Mouse (Mus musculus) spleen, postnatal 14 days (tissue): Measurements from ENCODE around the gene Gpr174.
"Not testable (repeated sequence)": the region's sequence is repeated elsewhere in the genome, so short reads cannot be mapped to it uniquely, and the experiment has no call there.

Source experiments
- DNase-seq, 2 experiments: peaks; one replicate each; pipeline ENCODE4 v3.0.0; 2021 to 2022; ENCODE audit warnings: low spot score in 2 of 2

The Gpr174 gene

GRCm38 (mm10) chrX:107255486-107256227 is at the start of gene Gpr174:
TSS of gene Gpr174 (plus strand) at chrX:107255878.
- no peak for DNase-seq

- DNase-seq = no peak
These were observed 38.0 kb upstream of the Gpr174 start for GRCm38 (mm10) chrX:107217577-107218090.

DNA sequence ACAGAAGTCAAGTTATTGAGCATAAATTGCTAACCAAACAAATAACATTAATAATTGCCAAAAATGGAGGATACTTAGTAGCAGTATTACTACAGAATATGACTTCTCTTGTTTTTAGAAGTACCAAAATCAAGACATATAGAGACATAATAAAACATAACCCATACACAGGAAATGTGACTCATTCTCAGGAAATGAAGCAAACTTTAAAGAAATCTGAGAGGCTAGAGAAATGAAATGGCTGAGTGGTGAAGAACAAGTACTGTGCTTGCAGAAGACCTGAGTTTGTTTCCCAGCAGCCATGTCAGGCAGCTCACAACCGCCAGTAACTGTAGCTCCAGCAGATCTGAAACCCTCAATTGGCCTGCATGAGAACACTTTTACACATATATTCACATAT is 30.8 kb upstream of the Gpr174 start:
- no peak for DNase-seq

GRCm38 (mm10) chrX:107231214-107231613 is 24.5 kb upstream of the Gpr174 start:
- DNase-seq = no peak

GRCm38 (mm10) chrX:107234655-107235054 is 21.0 kb upstream of the Gpr174 start:
- DNase-seq = no peak

- DNase-seq = no peak
These were observed 19.2 kb upstream of the Gpr174 start for GRCm38 (mm10) chrX:107236461-107236860.

GRCm38 (mm10) chrX:107250390-107250789 is 5.3 kb upstream of the Gpr174 start:
- no peak for DNase-seq

- no peak for DNase-seq
These were observed 8.9 kb downstream of the Gpr174 start for GRCm38 (mm10) chrX:107264619-107265018.

DNA sequence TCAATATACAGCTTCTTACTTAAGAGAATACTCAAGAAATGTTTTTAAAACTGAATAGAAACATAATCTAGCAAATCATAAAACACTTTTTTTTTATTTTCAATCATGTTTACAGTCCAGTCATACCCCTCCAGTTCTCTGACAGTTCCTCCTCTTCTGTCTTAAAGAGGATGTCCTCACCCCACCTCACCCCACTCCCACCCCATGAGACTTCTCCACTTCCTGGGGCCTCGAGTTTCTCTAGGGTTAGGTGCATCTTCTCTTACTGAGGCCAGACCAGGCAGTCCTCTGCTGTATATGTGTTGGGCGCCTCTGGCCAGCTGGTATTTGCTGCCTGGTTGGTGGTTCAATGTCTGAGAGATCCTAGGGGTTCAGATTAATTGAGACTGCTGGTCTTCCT is 21.9 kb downstream of the Gpr174 start:
- DNase-seq = no peak

- no peak for DNase-seq
These were observed 28.5 kb downstream of the Gpr174 start for GRCm38 (mm10) chrX:107284211-107284610.

DNA sequence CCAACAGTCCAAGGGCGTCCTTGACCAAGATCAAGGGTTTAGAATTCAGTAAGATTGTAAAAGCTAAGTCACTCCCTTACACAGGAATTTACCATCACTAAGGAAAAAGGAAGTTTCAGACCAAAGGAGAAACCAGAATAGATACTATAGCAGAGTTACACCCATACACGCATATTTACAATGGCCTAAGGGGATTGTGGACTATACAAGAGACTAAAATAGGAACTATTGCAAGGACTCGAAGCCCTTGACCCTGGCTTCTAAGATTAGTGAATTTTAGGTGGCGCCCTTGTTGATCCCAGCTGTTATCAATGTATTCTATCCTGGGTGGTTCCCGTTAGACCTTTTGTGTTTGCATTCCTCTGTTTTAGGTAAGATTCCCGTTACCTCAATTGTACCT is 42.2 kb downstream of the Gpr174 start:
- DNase-seq = not testable (repeated sequence)

- no peak for DNase-seq
These were observed 43.1 kb downstream of the Gpr174 start for GRCm38 (mm10) chrX:107298761-107299160.

- DNase-seq = no peak
These were observed 50.8 kb downstream of the Gpr174 start for GRCm38 (mm10) chrX:107306492-107306891.

DNA sequence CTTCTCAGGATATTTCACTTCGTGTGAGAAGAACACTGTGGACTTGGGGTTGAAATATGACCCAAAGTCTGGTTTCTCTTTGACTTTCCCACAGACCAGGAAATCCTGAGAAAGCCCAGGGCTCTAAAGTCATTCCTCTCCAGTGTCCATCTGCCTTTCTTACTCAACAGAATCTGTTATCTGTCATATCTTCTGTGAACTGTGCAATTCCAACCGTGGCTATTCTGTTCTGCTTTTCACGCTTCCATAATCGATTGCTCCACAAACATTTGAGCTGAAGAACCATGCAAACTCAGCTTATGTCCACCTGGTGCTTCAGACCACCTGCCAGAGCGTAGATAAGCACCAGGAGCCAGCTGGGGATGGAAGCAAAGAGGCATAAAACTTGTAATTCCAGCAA is 56.9 kb downstream of the Gpr174 start:
- DNase-seq = no peak

DNA sequence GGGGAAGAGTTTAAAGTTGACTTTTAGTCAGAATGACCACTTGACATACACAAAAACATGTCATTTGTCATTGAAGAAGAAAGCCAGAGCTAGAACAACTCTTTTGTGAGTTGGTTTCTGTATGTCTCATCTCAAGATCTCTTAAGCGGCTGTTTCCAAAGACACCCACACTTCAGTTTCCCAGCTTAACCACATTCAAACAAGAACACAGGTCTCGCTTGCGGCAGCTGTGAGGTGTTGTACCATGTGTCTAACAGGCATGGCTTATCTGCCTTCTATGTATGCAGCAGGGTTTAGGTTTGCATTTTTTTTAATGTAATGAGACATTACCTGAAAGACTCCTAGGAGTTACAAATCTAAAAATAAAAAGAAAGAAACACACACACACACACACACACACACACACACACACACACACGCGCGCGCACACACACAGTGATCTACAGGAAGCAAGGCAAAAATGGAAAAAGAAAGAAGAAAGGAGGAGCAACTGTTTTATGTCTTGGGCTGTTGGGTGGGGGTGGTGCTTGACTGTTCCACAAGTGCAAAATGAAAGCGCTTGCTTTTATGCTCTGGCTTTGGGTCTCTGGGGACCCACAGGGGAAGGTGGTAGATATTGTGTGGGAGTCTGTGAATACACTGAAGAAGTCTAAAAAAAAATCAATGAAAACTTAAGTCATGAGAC is 70.2 kb downstream of the Gpr174 start:
- peak in 1 of 2 experiments; percentile 18 for DNase-seq

- no peak for DNase-seq
These were observed 74.2 kb downstream of the Gpr174 start for GRCm38 (mm10) chrX:107329849-107330248.

- no peak for DNase-seq
These were observed 80.9 kb downstream of the Gpr174 start for GRCm38 (mm10) chrX:107336609-107337008.

DNA sequence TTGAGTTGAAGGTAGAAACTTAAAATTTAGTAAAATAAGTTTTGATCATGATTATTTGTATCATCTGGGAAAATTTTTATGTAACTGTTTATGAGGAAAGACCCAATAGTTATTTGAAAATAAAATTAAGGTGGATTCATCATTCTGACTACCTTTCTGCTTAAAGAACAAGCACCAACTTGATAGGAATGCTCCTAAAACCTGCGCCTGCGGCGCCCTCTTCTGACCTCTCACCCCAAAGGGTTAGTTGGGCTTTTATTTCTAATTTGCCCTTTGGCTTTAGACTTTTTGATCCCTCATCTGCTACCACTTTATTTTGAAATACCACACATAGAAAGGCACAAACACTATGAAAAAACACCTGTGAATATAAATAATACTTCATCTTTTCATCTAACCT is 86.3 kb downstream of the Gpr174 start:
- DNase-seq = peak; percentile 17 to 38
